Mouse (Mus musculus) layer of hippocampus, postnatal 10 days (tissue): ENCODE measurements around the gene Pus1. TPM values are rescaled to one million over a fixed set of nuclear protein-coding genes. Genes with fewer than 3 reads are reported as not detected.
A peak's percentile ranks its signal among the peaks of the same experiment; 100 is the strongest.
"Not testable (repeated sequence)": the region's sequence is repeated elsewhere in the genome, so short reads cannot be mapped to it uniquely, and the experiment has no call there.

Experiments used
- DNase-seq, 2 experiments: peaks; one replicate each; pipeline ENCODE4 v3.0.0; 2021; ENCODE audit warnings: low spot score in 2 of 2
- total RNA-seq, 2 experiments: library from RNA; stranded (reverse); gene quantifications; 2 replicates each; pipeline ENCODE4 v1.2.3; 2021

Gene Pus1
- total RNA-seq, 2 experiments from 2014 or later = 17.6 to 18.3 TPM

DNA sequence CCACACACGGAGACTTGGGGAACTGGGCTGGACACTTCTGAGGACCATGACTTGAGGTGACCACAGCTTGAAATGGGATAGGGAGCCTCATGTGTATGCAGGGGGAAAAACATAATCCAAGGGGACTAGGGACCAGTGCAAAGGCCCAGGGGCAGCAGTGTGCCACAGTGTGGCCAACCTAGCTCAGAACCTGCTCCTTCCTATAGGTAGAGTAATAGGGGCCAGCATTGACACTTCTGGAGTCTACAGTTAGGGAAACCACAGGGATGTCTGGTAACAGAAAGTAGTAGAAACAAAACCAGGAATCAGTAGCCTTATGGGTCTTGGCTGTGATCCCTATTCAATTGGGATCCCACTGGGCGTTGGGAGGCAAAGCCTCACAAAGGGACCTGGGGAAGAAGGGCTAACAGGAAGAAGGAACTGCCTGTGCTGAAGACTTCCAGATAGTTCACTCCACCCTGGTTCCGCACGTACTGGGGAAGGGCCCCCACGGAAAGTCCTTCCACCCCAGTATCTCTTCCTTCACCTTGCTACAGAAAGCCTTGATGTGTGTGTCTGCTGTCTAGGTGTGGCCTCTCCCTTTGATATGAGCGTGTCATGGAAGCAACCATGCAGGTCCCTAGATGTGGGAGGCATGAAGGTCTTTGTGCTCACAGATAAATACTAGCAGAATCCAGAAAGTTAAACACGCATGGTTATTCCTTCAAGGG lies 1.2 kb upstream of the Pus1 start:
- no peak for DNase-seq

- no peak for DNase-seq
These were observed 486 bp upstream of the Pus1 start for GRCm38 (mm10) chr5:110780761-110781528.

- DNase-seq = no peak
These were observed 1.0 kb downstream of the Pus1 start for GRCm38 (mm10) chr5:110779276-110779997.

DNA sequence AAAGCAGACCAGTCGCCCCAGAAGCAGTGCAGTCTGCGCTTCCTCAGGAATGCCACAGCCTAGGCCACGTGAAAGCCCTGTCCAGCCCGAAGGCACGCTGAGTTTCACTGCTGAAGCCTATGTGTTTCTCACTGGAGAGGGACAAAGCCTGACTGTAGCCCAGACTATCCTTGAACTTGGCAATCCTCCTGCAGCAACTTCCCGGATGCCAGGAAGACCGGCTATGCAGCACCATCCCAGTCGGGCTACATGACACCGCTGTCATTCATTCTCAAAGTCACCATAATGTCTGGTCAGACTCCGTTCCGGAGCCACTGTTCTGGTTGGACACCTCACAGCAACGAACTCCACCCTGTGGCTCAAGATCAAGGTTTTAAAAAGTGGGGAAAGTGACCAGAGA lies 2.2 kb downstream of the Pus1 start:
- DNase-seq = no peak

DNA sequence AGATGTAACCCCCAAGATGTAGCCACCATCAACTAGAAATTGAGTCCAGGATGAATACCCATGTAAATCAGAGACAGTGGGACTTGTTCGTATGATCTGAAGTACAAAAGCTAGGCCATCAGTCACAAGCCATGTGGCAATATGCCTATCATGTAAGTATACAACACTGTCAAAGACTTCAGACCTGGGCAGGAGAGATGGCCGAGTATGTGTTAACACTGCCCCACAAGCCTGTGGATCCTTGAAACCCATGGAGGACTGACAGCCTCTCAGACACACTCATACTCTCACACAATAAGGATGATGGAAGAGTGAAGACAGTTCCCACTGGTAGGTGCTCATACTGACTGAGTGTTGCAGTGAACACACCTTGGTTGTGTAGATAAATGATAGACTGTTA lies 4.3 kb downstream of the Pus1 start:
- no peak for DNase-seq

- no peak for DNase-seq
These were observed 5.9 kb downstream of the Pus1 start for GRCm38 (mm10) chr5:110774511-110774910.

- not testable (repeated sequence) for DNase-seq
These were observed 7.5 kb downstream of the Pus1 start for GRCm38 (mm10) chr5:110772945-110773344.

GRCm38 (mm10) chr5:110770448-110771158 lies 9.9 kb downstream of the Pus1 start, which contains the start of gene Ep400:
Gene Ep400 (minus strand): TSS chr5:110770717.
- DNase-seq = peak; percentile 100

GRCm38 (mm10) chr5:110770031-110770445 lies 10.4 kb downstream of the Pus1 start:
- DNase-seq = peak in 1 of 2 experiments; percentile 55

DNA sequence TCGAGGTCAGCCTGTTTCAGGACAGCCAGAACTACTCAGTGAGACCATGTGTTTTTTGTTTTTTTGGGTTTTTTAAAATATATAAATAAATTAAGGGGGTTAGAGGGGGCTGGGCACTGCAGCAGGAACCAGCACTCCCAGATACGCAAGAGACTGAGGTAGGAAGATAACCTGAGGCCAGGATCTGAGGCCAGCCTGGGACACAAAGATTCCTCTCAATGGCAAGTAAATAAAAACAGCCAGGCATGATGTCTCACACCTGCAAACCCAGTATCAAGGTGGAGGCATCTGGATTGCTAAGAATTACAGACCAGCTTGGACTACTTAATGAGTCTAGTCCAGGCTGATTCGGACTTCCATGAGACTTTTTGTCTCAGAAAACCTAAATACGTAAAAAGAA lies 11.2 kb downstream of the Pus1 start:
- DNase-seq = no peak

DNA sequence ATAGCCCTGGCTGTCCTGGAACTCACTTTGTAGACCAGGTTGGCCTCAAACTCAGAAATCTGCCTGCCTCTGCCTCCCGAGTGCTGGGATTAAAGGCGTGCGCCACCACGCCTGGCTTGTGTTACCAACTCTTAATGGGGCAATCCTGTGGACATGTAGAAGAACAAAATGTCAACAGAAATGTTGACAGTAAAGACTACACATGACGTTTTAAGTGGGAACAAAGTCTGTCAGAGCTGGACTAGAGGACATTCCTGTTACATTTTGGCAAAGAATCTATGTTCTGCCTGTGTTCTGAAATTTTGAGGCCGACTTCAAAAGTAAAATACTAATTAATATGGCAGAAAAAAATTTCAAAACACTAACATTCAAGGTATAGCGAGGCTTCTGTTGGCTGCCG lies 16.6 kb downstream of the Pus1 start:
- no peak for DNase-seq

DNA sequence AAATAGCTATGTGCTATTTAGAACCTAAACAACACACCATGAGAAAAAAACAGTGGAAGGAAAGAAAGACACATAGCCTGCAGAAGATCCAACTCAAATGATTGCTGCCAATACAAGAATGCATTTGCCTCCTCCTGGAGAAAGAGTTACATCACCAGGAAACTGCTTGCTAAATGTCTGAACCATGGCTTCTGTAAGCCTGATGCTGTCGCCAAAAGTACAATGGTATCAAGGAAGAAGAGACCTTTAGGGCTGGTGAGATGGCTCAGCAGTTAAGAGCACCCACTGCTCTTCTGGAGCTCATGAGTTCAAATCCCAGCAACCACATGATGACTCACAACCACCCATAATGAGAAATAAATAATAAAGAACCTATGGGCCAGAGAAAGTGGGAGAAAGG lies 35.4 kb downstream of the Pus1 start:
- DNase-seq = no peak

GRCm38 (mm10) chr5:110739496-110740275 lies 40.8 kb downstream of the Pus1 start:
- DNase-seq = no peak

- DNase-seq = no peak
These were observed 44.9 kb downstream of the Pus1 start for GRCm38 (mm10) chr5:110735606-110736005.

DNA sequence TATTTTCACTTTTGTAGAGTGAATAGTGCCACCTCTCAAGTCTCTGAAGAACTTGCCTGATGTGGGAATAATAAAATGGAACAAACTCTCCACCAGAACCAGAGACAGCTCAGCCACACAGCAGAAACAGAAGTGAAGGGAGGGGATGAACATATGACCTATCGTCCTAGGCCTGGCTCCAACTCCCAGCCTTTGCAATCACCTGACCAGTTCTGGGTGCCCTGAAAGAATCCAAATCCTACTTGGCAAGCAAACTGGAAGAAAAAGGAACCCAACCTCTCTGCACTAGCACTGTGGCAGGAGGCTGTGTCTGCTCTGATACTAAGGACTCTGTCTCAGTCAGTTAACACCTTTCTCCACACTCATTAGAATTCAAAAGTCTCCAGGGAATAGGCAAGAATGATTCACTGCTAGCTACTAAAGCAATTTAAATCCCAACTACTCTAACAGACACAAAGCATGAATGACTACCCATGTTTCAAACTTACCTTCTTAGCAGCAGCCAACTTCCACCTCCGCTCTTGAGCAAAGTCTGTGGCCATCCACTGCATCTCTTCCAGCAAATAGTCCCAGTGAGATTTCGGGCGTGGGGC lies 47.1 kb downstream of the Pus1 start:
- no peak for DNase-seq

GRCm38 (mm10) chr5:110731227-110731626 lies 49.2 kb downstream of the Pus1 start:
- no peak for DNase-seq

- no peak for DNase-seq
These were observed 52.6 kb downstream of the Pus1 start for GRCm38 (mm10) chr5:110727850-110728249.
